Mouse (Mus musculus) ES-Bruce4 (cell line): Measurements from ENCODE around the gene Clba1.
"Not testable (repeated sequence)": the region's sequence is repeated elsewhere in the genome, so short reads cannot be mapped to it uniquely, and the experiment has no call there.

Source experiments
- CTCF ChIP-seq: IDR thresholded peaks from one replicate; pipeline ENCODE4 v1.8.1; 2011; ENCODE audit warnings: low read depth, low read length
- EP300 ChIP-seq: IDR thresholded peaks from 2 replicates; pipeline ENCODE4 v1.6.1; 2011; ENCODE audit warnings: low read depth, low read length; ENCODE audit not compliant: insufficient read depth
- POLR2A ChIP-seq: IDR thresholded peaks from one replicate; pipeline ENCODE4 v1.8.1; 2011; ENCODE audit warnings: low read length; ENCODE audit not compliant: insufficient read depth

- not testable (repeated sequence) for TF ChIP-seq EP300, CTCF, POLR2A
These were observed 33.4 kb downstream of the Clba1 start for GRCm38 (mm10) chr12:112842128-112842527.
